Mouse (Mus musculus): Measurements from ENCODE around the gene Htr3b. TPM values are rescaled to one million over a fixed set of nuclear protein-coding genes. Genes with fewer than 3 reads are reported as not detected.
"Not testable (repeated sequence)": the region's sequence is repeated elsewhere in the genome, so short reads cannot be mapped to it uniquely, and the experiment has no call there.

The Htr3b gene
- polyA plus RNA-seq (2017; shearing (Covaris generic)), result not detected

DNA sequence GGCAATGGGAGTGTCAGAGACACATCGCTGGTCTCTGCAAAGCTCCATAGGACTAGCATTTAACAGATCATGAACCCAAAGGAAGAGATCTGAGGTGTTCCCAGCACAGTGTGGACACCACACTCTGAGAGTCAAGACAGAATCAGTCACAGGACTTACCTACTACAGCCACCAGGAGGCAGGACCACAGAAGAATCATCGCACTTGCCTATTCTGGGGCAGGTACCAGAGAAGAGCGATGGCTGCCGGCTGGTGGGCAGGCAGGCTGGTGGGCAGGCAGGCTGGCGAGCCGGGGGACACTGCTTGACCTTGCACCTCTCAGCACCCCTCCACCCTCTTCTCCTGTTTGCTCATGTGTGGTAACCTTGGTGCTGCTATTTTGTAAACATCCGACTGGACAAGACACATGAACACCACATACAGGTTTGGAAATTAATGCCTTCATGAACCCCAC, at the start of gene Htr3b:
Htr3b (minus strand) TSS at position 404 of the 454 bp plus-strand sequence.
- ATAC-seq, result peak; percentile 28

- ATAC-seq, result no peak
Measured at GRCm38 (mm10) chr9:48999256-48999655, 34.5 kb upstream of the Htr3b start.

DNA sequence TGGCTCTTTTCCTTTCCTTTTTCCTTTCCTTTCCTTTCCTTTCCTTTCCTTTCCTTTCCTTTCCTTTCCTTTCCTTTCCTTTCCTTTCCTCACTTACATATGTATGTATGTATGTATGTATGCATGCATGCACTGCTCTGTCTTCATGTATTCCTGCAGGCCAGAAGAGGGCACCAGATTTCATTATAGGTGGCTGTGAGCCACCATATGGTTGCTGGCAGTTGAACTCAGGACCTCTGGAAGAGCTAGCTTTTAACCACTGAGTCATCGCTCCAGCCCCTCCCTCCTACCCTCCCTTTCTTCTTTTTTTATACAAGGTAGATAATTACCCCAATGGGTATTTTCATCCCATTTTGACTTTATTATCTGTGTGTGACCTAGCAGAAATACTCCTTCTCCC, 30.9 kb upstream of the Htr3b start:
- ATAC-seq, result no peak

GRCm38 (mm10) chr9:48994779-48995178, 30.0 kb upstream of the Htr3b start:
- no peak for ATAC-seq

GRCm38 (mm10) chr9:48991671-48992070, 26.9 kb upstream of the Htr3b start:
- no peak for ATAC-seq

DNA sequence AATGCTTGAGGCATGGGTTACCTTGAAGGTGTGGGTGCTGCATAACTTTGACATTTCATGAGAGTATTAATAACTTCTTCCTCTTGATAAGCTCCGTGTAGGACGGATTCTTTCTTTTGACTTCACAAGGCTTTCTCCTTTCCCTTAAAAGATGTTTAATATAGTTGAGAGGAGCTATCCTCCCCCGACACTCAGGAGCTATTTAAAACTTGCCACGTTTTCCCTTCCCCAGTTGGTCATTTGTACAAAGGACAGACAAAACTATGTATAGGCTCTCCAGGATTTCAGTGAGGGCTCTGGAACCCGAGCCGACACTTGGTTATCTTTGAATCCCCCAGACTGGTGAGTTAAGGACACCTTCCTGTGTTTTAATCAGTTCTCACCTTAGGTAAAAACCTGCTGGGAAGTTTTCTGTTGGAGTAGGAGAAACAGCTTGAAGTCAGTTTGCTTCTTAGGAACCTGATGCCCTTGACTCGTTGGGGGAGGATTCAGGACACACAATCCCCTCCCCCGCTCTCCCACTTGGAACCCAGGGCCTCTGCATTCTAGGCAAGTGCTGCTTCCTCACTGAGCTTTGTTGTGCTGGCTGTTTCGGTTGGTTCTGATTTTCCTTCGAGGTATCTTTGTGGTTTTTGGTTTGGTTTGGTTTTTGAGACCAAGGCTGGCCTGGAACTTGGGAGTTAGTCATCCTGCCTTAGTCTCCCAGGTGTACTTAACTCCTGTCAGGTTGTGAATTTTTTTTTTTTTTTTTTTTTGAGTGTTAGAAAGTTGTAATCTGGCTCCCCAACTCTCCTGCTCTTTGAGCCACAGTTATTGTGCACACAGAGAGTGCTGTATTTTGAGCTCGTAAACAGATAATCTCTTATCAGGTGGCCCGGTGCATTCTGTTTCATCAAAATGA, 22.7 kb upstream of the Htr3b start:
- ATAC-seq, result no peak

DNA sequence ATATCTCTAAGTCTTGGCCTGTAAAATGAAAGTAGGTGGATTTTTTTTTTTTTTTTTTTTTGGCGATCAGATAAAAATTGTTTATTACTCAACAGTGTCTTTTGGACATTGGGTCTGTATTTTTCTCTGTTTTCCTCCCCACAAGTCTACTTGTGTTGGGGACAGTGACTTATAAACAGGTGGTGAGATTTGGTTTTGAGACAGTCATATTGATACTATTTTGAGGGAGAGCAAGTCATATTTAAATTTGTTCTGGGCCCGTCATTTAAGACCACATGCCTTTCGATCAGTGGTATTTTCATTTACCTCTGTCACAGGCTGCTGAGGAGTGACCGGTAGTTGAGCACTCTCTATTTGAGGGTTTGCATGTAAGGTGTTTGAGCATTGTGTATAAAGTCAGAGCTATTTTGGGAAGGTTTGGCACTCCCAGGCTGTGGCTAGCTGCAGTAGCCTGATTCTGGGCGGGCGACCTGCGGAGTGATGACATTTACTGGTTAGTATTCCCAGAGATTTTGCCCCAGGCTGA, 21.9 kb upstream of the Htr3b start:
- ATAC-seq, result no peak

DNA sequence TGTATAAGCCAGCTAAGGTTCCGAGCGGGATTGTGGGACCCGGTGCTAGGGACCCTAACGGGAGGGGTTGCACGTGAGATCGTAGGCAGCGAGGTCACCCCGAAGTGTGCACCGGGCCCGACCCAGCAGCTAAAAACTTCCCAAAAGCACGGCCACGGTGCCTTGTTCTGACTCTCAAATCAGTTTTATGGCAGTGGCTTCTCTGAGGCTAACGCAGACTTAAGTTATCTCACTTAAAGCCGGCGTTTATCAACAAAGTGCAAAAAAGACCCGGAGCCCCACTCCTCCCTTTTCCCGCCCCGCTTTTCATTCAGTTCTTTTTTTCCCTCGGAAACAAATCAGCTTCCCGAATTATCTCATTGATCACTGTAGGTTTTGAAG, 20.9 kb upstream of the Htr3b start:
- no peak for ATAC-seq

GRCm38 (mm10) chr9:48984845-48985707, 20.3 kb upstream of the Htr3b start, which contains the start of gene Usp28:
TSS of gene Usp28 (plus strand) at chr9:48985375.
- ATAC-seq, result peak; percentile 81

GRCm38 (mm10) chr9:48984320-48984844, 19.6 kb upstream of the Htr3b start:
- peak; percentile 2 for ATAC-seq

DNA sequence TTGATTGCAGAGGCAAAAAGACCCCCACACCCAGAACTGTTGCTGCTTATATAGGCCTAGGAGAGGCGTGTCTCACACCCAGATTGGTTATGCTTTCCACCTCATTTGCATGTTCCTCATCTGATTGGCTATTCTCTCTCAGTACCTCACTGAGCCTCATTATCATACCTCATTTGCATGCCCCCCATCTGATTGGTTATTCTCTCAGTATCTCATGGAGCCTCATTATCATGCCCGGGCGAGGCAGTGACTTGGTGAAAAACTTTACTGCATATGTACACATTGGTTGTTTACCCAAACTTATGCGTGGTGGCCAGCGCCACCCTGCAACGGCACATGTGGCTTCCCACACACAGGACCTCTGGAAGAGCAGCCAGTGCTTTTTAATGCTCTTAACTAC, 19.0 kb upstream of the Htr3b start:
- ATAC-seq, result not testable (repeated sequence)

DNA sequence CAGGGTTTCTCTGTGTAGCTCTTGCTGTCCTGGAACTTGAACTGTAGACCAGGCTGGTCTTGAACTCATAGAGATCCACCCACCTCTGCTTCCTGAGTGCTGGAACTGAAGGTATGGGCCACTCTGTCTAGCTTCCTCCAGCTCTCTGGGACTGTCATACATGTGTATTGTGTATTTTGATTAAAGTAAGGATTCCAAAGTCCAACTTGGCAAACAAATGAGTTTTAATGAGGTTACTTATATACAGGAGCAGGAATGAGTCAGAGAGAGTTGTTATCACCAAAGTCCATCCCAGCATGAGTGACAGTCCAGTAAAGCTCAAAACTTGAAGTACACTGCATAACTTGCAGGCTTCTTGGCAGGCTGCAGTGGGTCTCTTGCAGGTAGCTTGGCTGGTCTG, 17.0 kb upstream of the Htr3b start:
- ATAC-seq, result no peak

DNA sequence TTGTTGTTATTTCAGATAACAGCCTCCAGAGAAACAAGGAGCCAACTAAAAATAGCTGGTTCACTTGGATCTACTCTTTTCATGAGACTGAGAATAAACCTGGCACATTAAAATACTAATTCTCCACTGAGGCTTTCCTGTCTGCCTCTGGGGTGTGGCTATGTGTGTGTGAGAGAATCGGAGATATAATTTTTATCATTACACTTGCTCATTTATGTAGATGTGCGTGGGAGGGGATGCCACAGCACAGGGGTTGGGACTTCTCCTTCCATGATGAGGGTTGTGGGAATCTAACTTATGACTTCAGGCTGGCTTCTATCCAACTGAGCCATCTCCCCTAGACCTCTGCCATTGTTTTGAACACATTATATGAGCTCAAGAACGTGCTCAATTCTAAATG, 16.0 kb upstream of the Htr3b start:
- no peak for ATAC-seq

DNA sequence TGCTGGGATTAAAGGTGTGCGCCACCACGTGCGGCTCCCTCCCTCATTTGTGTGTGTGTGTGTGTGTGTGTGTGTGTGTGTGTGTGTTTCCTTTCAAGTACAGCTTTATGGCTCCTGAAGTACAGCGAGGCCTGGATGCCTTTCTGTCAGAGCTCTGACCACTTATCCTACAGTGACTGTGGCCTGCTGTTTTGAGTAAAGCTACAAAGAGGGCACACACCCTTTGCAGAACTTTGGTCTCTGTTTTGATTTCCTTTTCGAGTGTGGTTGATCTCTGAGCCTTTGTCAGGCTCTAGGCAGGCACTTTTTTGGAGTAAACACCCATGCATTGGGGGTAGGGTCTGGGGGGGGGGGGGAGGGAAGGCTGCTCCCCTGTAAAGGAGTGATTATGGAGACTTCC, 15.6 kb upstream of the Htr3b start:
- ATAC-seq, result no peak

DNA sequence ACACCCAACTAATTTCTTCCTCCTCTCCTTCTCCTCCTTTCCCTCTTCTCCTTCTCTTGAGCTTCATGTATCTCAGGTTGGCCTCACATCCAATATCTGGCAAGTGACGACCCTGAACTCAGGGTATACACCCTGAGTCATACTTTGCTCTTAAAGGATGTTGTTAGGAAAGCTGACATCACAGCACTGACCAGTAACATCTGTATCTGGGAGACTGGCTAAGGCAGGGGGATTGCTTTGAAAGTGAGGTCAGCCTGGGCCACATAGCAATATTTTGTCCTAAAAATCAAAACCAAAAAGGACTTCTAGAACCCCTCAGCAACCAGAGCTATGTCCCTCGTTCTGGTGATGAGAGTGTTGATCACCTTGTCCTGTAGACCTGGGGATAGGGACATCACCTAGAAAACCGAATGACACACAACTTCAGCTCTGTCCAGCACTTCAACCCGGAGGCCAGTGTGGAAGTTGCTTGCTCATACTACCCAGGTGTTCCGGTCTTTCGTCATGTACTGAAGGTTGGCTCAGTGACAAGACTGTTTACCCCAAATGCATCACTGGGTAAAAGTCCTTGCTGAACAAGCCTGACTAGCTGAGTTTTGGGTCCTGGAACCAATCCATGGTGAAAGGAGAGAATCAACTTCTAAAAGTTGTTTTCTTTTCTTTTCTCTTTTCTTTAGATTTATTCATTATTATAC, 12.0 kb upstream of the Htr3b start:
- ATAC-seq, result no peak

- ATAC-seq, result no peak
Measured at GRCm38 (mm10) chr9:48972494-48972893, 7.7 kb upstream of the Htr3b start.

GRCm38 (mm10) chr9:48962131-48962530, 2.7 kb downstream of the Htr3b start:
- ATAC-seq, result no peak

DNA sequence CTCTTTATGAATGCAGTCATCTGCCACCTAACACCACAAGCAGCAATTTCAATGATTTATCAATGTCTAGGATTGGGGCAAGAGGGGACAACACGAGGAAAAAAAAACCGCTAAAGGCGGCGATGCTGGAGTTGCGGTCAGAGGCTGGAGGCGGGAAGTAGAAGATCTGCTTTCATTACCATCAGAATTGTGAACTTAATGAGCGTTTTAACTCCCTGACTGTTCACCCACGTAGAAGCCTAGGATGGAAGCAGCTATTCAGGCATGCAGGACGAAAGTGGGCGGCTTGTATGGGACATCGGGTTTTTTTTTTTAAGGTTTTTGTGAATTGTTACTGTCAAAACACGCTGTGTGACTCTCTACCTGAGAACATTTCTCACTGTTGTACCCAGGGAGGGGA, 3.5 kb downstream of the Htr3b start:
- no peak for ATAC-seq

DNA sequence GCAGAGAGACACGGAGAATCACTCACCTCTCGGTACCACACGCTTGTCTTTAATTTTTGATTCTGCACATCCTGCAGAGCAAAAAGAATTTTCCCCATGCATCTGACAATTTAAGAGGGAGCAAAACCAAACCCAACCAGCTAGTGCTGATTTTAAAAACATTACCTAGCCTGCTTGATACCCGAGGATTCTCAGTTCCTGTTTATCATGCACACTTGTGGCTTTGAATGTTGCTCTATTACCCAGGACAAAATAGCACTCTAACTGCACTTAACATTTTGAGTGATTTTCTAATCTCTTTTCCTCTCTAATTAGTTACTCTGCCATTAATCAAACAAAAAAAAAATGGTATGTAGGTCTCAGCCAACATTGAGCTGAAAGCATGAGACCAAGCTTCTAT, 17.2 kb downstream of the Htr3b start:
- no peak for ATAC-seq

DNA sequence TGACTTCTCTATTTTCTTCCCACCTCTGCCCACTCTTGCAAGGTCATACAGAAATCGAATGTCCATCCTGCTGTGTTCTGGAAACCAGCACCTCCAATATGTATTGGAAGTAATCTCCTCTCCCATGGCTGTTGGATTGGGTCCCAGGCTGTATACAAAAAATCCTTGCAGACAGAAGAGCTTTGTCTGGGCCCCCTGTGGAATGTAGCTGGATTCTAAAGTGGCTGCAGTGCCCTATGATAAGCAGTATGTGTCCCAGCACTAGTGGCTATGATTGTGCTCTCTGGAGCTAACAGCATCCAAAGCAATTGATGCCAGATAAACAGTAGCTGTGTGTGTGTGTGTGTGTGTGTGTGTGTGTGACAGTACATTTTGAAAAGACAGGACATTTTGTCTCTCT, 22.4 kb downstream of the Htr3b start:
- ATAC-seq, result no peak

DNA sequence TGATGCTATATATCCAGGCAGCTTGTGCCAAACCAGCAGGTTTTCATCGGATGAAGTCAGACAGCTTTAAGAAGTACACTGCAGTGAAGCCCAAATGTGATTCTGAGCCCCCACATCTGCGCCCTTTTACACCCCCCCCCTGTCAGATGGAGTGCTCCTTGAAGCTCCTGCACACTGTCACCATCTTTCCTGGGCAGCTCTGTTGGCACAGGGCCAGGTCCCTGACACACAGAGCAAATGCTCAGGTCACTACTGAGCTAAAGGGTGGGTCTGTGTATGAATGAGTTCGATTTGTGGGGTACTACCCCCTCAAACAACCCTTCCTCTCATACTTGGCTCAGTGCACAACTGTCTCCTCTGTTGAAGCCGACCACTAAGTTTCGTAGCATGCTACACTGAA, 35.4 kb downstream of the Htr3b start:
- ATAC-seq, result no peak

DNA sequence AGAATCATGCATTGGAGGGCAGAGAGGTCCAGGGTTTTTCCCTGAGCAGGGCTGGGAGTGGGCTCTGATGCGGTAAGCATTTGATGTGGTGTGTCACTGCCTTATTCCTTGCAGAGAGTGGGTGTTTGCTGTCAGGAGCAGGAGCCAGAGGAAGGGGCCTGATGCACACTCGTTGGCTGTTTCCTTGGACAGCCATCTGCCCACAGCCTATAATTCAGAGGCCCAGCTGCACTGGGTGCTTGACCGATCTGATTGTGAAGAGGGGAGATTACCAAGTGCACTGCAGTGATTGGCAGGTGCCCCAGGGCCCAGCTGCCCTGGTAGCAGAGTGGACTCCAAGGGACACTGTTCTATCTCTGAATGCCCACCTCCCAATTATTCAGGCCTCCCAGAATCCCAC, 36.0 kb downstream of the Htr3b start:
- ATAC-seq, result no peak
